Mouse (Mus musculus) erythroid progenitor cell, adult 5-6 weeks (primary cell): Measurements from ENCODE around the gene Lrig1. TPM values are rescaled to one million over a fixed set of nuclear protein-coding genes. Genes with fewer than 3 reads are reported as not detected.
"Not testable (repeated sequence)": the region's sequence is repeated elsewhere in the genome, so short reads cannot be mapped to it uniquely, and the experiment has no call there.

ENCODE experiments used
- ATAC-seq: replicated peaks from 2 replicates; pipeline ENCODE4 v1.8.0; 2016; ENCODE audit warnings: moderate number of reproducible peaks, mild to moderate bottlenecking, moderate TSS enrichment, inconsistent platforms; ENCODE audit not compliant: poor library complexity, low FRiP score, severe bottlenecking
- total RNA-seq, 2 experiments: library from RNA; stranded (forward) in 1 of 2; stranded (reverse) in 1 of 2; fragments of 150-400 nt in 1 of 2; fragments of 186-747, 209-891 nt in 1 of 2; gene quantifications; 2 replicates each; pipeline versions ENCODE4 v1.2.3 to v1.2.4; 2015 to 2017; ENCODE audit warnings: low replicate concordance in 2 of 2

Gene Lrig1
- total RNA-seq, 2 experiments from 2014 or later, result 5.7 to 11.7 TPM

GRCm38 (mm10) chr6:94595206-94595605 is 104.8 kb downstream of the Lrig1 start:
- no peak for ATAC-seq

DNA sequence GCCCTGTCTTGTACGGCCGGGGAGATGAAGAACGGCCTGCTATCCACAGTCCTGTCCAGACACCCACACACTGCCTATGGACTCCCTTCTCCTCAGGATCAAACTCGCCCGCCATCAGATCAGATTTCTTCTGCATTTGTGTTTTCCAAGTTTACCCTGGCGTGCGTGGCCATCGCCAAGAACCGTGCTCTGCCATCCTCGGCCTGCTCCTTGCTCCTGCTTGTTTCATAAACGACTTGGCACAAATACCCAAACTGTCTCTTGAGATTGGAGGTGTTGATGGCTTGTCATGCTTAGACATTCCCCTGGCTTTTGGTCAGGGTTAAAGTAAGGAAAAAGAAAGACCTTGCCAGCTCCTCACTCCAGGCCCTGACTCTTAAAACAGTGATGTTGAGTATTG is 105.2 kb downstream of the Lrig1 start:
- ATAC-seq, result no peak

DNA sequence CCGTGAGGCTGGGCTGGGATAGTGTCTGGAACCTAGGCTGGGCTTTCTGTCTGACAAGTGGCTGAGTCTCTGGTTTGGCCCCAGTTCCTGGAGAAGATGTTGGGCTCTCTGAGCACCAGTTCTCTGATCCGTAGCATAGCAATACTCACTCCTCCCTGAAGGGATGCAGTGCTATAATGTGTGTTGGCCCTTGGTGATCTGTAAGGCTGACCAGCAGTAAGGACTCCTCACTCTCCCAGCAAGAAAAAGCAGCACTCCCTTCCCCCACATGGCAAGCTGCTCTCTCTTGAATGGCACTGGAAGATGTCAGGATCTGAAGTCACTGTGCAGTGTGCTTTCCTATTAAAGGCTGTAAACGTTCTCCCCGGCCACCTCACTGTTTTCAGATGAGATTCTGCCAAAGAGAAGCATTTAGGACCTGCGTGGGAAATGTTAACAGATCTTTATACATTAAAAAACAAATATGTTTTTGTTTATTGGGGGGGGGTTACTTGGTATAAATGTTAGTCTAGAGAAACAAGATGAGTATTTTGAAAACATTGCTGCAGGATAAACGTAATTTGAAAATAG is 105.8 kb downstream of the Lrig1 start:
- ATAC-seq, result no peak

DNA sequence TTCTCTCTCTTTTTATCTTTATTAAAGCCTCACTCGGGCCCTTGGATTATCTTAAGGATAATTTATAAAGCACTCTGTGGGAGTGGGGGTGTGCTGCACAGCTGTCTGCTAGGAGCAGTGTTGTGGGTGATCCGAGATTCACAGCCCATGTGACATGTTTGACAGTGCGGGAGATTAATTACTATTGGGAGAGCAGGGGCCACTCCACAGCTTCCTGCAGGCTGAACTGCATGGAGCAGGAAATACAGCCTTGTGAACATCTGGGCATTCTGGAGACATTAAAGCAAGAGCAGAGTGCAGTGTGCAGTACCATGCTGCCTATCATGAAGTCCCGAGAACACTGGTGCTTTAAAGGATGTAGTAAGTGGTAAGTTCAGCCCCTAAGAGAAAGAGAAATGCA is 107.2 kb downstream of the Lrig1 start:
- ATAC-seq, result no peak

- ATAC-seq, result no peak
Observed at GRCm38 (mm10) chr6:94592243-94592642, 107.7 kb downstream of the Lrig1 start.

GRCm38 (mm10) chr6:94588365-94588764 is 111.6 kb downstream of the Lrig1 start:
- ATAC-seq, result no peak

GRCm38 (mm10) chr6:94584976-94585375 is 115.0 kb downstream of the Lrig1 start:
- ATAC-seq, result no peak

- ATAC-seq, result no peak
Observed at GRCm38 (mm10) chr6:94584147-94584695, 115.7 kb downstream of the Lrig1 start.

DNA sequence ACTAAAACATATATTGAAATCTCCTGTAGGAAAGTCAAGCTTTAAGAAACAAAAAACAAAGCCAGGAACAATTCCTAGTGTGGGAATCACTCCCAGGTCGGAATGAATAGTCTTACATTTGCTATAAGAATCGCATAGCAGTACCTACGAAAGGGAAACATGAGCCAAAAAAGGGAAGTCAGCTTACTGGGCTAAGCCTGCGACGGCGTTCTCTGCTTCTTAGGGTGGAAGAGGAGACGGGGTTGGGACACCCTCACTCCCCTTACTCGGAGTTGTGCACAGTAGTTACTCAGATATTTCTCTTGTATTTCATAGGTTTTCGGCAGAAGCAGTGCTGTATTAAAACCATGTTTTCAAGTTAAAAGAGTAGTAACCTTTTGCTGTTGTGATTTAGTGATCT is 117.9 kb downstream of the Lrig1 start:
- no peak for ATAC-seq

DNA sequence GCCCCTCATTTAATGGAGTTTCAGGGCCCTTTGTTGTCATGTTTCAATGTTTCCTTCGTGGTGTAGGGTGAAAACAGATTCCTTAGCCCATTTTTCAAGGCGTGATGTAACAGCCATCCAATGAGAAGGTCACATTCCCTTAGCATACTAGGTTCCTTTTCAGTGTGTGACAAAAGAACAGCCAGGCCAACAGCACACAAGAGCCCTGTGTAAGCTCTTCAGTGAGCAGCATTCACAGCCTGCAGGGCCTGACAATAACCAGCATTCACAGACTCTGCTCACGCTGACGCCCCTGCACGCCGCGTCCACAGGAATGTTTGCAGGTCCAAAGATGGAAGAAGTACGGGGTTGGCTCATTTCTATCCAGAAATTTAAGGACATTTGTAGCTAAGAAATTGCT is 122.0 kb downstream of the Lrig1 start:
- no peak for ATAC-seq

- ATAC-seq, result no peak
Observed at GRCm38 (mm10) chr6:94575526-94576166, 124.3 kb downstream of the Lrig1 start.

GRCm38 (mm10) chr6:94568040-94568439 is 131.9 kb downstream of the Lrig1 start:
- ATAC-seq, result no peak

DNA sequence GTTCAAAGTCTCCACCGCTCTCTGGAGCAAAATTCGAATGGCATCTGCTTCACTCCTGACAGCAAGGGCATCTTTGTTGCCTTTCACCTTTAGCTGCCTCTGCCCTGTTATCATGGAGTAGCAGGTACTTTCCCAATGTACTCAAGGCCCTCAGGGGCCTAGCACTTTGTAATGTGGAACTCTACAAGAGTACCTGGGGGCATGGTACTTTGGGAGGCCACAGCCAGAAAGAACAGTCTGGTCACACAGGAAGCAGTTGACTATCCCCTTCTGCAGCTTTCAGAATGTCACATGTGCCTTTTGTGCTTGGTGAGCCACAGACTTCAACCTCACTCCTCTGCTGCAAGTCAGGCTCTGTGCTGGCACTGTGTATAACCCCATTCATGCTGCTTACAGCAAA is 134.2 kb downstream of the Lrig1 start:
- ATAC-seq, result no peak

DNA sequence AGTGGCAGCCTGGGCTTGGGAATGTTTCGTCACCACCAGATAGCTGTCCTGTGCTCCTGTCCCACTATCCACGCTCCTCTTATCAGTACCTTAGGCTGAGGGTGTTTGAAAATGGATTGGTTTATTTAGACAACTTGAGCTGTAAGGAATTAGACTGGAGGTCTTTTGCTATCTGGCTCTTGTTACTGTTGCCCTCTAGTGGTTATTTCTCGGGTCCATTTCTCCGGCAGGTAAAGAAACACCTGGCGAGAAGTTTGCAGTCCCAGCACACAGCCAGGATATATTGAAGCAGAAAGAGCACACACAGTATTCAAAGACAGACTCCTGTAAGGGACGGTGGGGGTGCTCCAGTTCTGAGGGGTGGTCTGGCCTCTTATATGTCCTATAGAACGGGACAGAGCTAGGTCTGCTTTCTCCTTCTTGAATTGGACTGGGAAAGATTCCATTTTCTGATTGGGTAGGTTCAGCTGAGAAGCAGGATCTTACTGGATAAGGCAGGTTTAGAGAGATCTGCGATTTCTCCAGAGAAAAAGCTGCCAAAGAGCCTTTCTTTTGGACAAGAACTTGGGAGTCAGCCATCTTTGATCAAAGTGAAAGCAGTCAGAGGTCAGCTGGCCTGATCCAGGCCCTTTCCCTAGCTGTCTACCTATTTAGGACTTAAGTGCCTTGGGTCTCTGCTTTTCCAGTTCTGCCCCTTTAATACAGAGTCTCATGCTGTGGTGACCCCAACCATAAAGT is 136.6 kb downstream of the Lrig1 start:
- no peak for ATAC-seq

DNA sequence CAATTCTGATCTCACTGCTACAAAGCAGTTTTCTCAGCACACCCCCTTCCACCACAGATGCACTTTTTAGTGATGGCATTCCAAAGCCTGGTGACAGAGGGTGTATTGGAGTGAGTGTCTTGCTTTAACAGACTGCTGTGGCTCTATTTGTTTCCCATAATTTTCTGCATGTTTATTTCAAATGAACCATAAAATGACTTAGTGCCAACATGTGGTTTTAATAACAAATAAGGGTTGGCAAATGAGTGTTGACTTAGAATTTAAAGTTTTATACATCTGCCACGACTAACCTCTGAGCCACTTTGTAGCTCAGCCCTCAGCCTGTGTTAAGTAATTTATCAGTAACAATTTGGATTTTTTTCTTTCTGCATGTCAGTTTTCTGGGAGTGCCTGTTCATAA is 138.6 kb downstream of the Lrig1 start:
- ATAC-seq, result no peak

- ATAC-seq, result no peak
Observed at GRCm38 (mm10) chr6:94560896-94561295, 139.1 kb downstream of the Lrig1 start.

DNA sequence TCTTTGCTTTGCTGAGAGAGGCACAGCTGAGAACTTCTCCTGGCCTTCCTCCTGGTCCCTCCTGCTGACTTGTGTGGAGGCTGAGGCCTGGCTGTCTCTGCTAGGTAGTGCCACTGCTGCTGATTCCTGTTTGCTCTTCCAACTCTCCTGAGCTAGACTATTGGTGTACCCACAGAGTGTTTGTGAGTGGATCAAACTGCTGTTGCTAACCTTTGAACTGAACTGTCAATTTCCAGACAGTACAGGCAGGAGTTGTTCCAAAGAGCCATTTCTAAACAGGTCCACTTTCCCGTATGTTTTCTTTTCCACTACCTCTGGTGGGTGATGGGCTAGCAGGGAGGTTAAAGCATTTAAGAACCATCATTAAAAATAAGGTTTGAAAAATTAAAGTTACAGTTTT is 141.4 kb downstream of the Lrig1 start:
- ATAC-seq, result not testable (repeated sequence)
